Mouse (Mus musculus): ENCODE results near the gene Ccl11. TPM values are rescaled to one million over a fixed set of nuclear protein-coding genes. Genes with fewer than 3 reads are reported as not detected.

Gene Ccl11
- polyA plus RNA-seq, 1 experiment from 2014 or later = not detected

DNA sequence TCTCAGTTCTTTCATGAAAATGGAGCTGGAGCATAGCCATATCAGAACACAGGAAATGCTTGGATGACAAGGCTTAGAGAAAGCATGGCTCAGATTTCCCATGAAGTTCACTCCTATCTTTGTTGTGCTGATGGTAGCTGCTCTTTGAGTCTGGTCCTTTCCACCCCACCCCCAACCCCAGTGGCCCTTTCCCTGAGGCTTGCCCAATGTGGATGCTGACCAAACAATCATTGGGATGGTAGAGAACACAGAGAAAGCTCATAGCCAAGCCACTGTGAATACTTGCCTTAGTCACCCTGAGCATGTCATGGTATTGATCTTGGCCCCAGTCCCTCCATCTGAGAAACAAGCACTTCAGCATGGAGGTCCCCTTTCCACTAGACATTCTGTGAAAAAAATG lies 25.5 kb upstream of the Ccl11 start:
- no peaks in the 10 kb centered on the region for H3K27me3 ChIP-seq
- H3K27ac ChIP-seq = no peak overlapping the region
- H3K4me3 ChIP-seq (replicated peaks) = no peak overlapping the region
- H3K9me3 ChIP-seq = no peaks in the 10 kb centered on the region
- H3K4me1 ChIP-seq (replicated peaks) = no peaks in the 10 kb centered on the region; the same call in 1 of the 2 replicates
- no peak for ATAC-seq
- H3K36me3 ChIP-seq = no peaks in the 10 kb centered on the region
- no peak overlapping the region for H3K4me2 ChIP-seq (replicated peaks)
- no peak overlapping the region for H3K9ac ChIP-seq (replicated peaks)

DNA sequence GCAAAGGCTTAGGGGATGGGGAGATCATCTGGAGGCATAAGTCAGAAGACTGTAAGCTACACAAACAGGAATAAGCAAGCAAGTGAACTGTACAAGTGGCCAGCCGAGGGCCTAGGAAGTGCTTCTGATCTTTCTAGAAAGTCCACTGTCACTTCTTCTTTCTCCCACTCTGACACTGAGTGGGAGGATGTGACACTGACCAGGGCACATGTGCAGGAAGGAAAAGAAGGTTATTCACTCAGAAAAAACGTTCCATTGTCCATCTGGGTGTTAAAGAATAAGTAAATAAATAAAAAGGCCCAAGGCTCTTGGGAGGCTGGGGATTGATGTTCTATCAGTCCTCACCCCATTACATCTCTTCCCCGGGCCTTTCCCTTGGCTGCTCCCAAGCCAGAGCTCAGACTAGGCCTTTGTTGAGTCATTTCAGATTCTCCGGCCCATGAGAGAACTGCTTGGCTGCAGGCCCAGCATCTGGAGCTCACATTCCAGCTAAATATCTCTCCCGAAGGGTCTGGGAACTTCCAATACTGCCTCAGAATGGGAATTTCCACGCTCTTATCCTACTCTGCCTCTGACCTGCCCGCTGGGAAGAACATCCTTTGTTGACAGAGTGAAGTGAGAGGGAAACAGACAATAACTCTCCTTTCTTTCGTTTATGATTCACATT lies 24.8 kb upstream of the Ccl11 start:
- 49% methylated on average over 8 of the region's 8 CpGs for WGBS

DNA sequence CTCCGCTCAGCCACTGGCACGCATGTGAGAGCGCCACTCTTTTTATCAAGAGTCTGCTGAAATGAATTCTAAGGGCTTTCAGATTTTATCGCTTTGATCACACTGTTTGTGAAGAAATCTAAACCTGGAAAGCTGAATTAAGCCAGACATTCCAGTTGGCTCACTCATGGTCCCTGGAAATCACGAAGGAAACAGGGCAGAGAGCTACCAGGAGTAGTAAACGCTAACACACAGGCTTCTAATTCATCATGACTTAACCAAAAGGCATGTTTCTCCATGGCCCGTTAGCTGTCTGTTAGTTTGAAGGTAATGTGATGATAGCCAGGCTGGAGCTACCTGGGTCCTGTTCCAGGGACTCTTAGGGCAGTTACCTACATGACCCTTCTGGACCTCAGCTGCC lies 23.2 kb upstream of the Ccl11 start:
- no peaks in the 10 kb centered on the region for H3K27me3 ChIP-seq
- no peaks in the 10 kb centered on the region; the same call in 1 of the 2 replicates for H3K4me1 ChIP-seq (replicated peaks)
- no peak overlapping the region for H3K9ac ChIP-seq (replicated peaks)
- 92% methylated on average over 7 of the region's 7 CpGs for WGBS
- H3K9me3 ChIP-seq = no peaks in the 10 kb centered on the region
- H3K4me3 ChIP-seq (replicated peaks) = no peak overlapping the region
- no peak overlapping the region for H3K4me2 ChIP-seq (replicated peaks)
- H3K36me3 ChIP-seq = no peaks in the 10 kb centered on the region
- ATAC-seq = no peak
- H3K27ac ChIP-seq = no peak overlapping the region

More for the DNA sequence above, 24.8 kb upstream of the Ccl11 start:
- Histone ChIP-seq H3K36me3 (no peaks in the 10 kb centered on the region), H3K9ac (replicated peaks) (no peak overlapping the region), H3K27me3 (no peaks in the 10 kb centered on the region), H3K4me3 (replicated peaks) (no peak overlapping the region), H3K4me2 (replicated peaks) (no peak overlapping the region), H3K9me3 (no peaks in the 10 kb centered on the region), H3K4me1 (replicated peaks) (no peaks in the 10 kb centered on the region; the same call in 1 of the 2 replicates), H3K27ac (no peak overlapping the region)
- no peak for ATAC-seq

DNA sequence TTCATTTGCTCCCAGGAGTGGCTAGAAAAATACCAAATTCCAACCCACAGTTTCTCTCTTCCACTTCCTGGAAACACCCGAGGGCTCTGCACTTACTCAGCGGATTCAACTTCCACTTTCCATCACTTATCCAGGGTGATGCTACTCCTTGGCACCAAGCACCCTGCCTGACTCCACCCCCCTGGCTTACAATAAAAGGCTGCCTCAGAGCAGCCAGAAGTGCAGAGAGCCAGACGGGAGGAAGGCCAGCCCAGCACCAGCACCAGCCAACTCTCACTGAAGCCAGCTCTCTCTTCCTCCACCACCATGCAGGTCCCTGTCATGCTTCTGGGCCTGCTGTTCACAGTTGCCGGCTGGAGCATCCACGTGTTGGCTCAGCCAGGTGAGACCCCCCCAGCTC lies 22.3 kb upstream of the Ccl11 start, which contains the start of gene Ccl2:
Gene Ccl2 (plus strand): TSS at position 216 of the 400 bp plus-strand sequence.
- Histone ChIP-seq H3K27me3 (no peaks in the 10 kb centered on the region), H3K36me3 (no peaks in the 10 kb centered on the region), H3K27ac (no peak within 1 kb of the TSS), H3K9me3 (no peaks in the 10 kb centered on the region), H3K4me3 (replicated peaks) (no peak within 1 kb of the TSS), H3K9ac (replicated peaks) (no peak within 1 kb of the TSS), H3K4me2 (replicated peaks) (no peak within 1 kb of the TSS), H3K4me1 (replicated peaks) (no peaks in the 10 kb centered on the region; the same call in 1 of the 2 replicates)
- WGBS = 42% methylated on average over 5 of the region's 5 CpGs
- no peak for ATAC-seq

DNA sequence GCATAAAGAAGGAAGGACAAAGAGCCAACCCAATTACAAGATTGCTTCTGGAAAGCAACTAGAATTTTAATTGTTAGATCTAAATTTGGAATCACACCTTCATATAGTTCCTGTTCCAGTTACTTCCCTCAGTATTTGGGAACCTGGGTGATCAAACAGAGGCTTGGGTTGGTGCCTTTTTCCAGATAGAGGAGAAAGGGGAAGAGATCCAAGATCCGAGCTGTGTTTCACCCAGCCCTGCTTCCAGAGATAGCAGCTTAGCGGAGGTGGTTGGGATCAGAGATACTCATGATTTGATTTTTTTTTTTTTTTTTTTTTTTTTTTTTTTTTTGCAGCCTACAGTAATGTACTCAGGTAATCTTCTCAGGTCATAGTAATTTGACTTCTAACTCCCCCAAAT lies 21.8 kb upstream of the Ccl11 start:
- WGBS = 85% methylated on average over 2 of the region's 2 CpGs
- H3K27me3 ChIP-seq = no peaks in the 10 kb centered on the region
- H3K27ac ChIP-seq = no peak overlapping the region
- no peak overlapping the region for H3K4me2 ChIP-seq (replicated peaks)
- H3K4me3 ChIP-seq (replicated peaks) = no peak overlapping the region
- H3K36me3 ChIP-seq = no peaks in the 10 kb centered on the region
- ATAC-seq = no peak
- H3K9me3 ChIP-seq = no peaks in the 10 kb centered on the region
- H3K9ac ChIP-seq (replicated peaks) = no peak overlapping the region
- no peaks in the 10 kb centered on the region; the same call in 1 of the 2 replicates for H3K4me1 ChIP-seq (replicated peaks)

DNA sequence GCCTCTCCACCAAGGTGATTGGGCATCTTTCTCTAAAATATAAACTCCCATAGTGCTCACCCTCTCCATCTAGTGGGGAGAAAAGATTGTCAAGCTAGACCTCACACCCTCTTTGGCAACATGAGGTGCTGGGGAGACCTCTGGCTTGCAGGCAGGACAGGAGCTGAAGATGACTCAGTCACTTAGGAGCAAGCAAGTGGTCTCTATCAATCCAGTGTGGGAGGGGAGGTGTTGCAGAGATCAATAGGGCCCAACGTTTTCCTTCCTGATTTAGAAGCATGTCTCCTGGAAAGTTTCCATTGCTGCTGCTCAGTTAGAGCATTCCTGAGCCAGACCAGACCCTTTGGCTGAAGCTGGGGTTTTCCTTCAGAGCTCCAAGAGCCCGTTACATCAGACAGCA lies 19.1 kb upstream of the Ccl11 start, which contains the start of gene Gm17268:
Gene Gm17268 (minus strand): TSS at position 28 of the 400 bp plus-strand sequence.
- Histone ChIP-seq H3K4me2 (replicated peaks) (no peak within 1 kb of the TSS), H3K4me3 (replicated peaks) (no peak within 1 kb of the TSS), H3K27me3 (no peaks in the 10 kb centered on the region), H3K9ac (replicated peaks) (no peak within 1 kb of the TSS), H3K27ac (no peak within 1 kb of the TSS), H3K4me1 (replicated peaks) (no peaks in the 10 kb centered on the region), H3K36me3 (no peaks in the 10 kb centered on the region), H3K9me3 (no peaks in the 10 kb centered on the region)
- 64% methylated on average over 2 of the region's 2 CpGs for WGBS
- no peak for ATAC-seq

DNA sequence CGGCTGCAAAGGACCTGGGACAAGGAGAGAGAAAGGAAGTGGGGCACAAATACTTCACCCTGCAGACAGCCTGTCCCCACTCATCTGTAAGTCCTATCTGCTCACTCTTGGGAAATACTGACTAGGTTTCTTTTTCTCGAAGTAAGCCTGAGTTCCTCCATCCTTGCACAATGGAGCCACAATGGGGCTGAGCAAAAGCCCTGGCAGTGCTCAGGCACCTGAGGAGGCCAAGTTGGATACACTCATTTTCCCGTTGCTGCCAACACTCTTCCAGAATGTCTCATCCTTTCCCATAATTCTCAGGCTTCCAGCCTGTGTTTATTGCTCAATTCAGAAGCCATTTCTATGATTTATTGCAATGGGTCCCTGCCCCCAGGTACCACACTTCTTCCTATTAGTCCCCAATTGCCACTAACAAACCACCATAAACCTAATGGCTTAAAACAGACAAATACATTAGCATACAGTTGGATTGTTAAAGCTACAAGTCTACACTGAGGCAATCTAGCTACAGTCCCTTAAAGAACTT lies 18.4 kb upstream of the Ccl11 start:
- no peak overlapping the region for H3K4me3 ChIP-seq (replicated peaks)
- H3K36me3 ChIP-seq = no peaks in the 10 kb centered on the region
- H3K9ac ChIP-seq (replicated peaks) = no peak overlapping the region
- no peaks in the 10 kb centered on the region for H3K9me3 ChIP-seq
- no peak overlapping the region for H3K4me2 ChIP-seq (replicated peaks)
- no peaks in the 10 kb centered on the region for H3K4me1 ChIP-seq (replicated peaks)
- 81% methylated on average over 3 of the region's 3 CpGs for WGBS
- no peaks in the 10 kb centered on the region for H3K27me3 ChIP-seq
- no peak for ATAC-seq
- H3K27ac ChIP-seq = no peak overlapping the region

DNA sequence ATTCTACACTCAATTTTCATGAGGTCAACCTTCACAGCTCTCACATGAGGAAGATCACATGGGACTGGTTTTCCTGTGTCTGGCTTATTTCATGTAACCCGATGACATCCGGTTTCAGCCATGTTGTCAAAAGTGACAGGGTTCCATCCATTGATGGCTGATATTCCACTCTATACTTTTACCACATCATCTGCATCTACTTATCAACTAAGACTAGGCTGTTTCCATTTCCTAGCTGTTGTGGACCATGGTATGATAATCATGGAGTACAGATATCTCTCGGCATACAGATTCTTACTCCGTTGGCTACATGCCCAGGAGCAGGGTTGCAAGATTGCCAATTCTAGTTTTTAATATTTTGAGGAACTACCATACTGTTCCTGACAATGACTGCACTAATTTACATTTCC lies 15.9 kb upstream of the Ccl11 start:
- no peak overlapping the region for H3K27ac ChIP-seq
- WGBS = 93% methylated on average over 4 of the region's 4 CpGs
- H3K4me2 ChIP-seq (replicated peaks) = no peak overlapping the region
- no peak overlapping the region for H3K4me3 ChIP-seq (replicated peaks)
- no peaks in the 10 kb centered on the region for H3K36me3 ChIP-seq
- H3K9ac ChIP-seq (replicated peaks) = no peak overlapping the region
- H3K9me3 ChIP-seq = no peaks in the 10 kb centered on the region
- H3K27me3 ChIP-seq = no peaks in the 10 kb centered on the region
- ATAC-seq = no peak
- no peaks in the 10 kb centered on the region for H3K4me1 ChIP-seq (replicated peaks)

DNA sequence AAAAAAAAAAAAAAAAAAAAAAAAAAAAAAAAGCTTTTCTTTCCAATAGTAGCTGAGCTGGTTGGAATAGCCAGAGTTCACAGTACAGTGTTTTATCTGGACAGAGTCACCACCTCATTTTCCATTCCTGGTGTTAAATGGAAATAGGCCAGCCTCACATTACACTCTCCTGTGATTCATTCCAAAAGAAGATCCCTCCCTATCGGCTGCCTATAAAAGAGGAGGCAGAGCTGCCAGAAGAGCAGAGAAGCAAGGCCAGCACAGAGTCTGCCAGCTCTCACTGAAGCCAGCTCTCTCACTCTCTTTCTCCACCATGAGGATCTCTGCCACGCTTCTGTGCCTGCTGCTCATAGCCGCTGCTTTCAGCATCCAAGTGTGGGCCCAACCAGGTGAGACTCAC lies 12.2 kb upstream of the Ccl11 start, which contains the start of gene Ccl7:
Gene Ccl7 (plus strand): TSS at position 242 of the 400 bp plus-strand sequence.
- H3K4me3 ChIP-seq (replicated peaks) = no peak within 1 kb of the TSS

DNA sequence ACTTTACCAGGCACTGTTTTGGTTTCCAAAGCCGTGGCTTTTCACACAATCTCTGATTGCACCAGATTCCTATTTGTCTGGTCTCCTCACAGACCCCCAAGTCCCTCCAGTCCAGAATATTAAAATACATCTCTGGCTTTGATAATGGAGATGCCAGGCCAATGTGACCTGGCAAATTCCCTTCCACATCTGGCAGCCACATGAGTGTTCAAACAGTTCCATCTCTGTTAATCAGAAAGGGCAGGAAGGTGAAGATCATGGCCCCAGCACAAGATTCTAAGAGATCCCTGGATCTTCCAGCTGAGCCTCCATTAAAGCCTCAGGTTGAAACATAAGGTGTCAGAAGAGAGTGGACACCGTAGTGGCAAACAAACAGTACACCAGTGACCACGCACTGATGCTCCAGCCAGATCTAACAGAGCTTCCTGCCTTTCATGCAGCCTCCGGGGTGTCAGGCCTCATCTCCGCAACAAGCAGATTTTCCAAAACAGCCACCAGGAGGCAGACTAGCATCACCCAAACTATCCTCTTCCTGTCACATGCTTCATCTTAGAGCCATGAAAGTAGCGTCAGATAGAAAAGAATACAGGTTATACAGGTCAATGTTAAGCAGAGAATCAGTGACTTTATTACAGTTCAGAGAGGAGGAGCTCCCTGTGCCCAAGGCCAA lies 9.7 kb upstream of the Ccl11 start:
- no peak overlapping the region for H3K4me3 ChIP-seq (replicated peaks)
- H3K27ac ChIP-seq = no peak overlapping the region
- no peaks in the 10 kb centered on the region for H3K4me1 ChIP-seq (replicated peaks)
- 48% methylated on average over 6 of the region's 6 CpGs for WGBS
- no peaks in the 10 kb centered on the region for H3K36me3 ChIP-seq
- H3K27me3 ChIP-seq = no peaks in the 10 kb centered on the region
- H3K9ac ChIP-seq (replicated peaks) = no peak overlapping the region
- ATAC-seq = no peak
- H3K4me2 ChIP-seq (replicated peaks) = no peak overlapping the region
- H3K9me3 ChIP-seq = no peaks in the 10 kb centered on the region

More for the DNA sequence above, 12.2 kb upstream of the Ccl11 start, which contains the start of gene Ccl7:
- no peaks in the 10 kb centered on the region for H3K36me3 ChIP-seq
- 75% methylated on average over 3 of the region's 3 CpGs for WGBS
- no peak within 1 kb of the TSS for H3K9ac ChIP-seq (replicated peaks)
- H3K4me2 ChIP-seq (replicated peaks) = no peak within 1 kb of the TSS
- no peaks in the 10 kb centered on the region for H3K9me3 ChIP-seq
- H3K4me1 ChIP-seq (replicated peaks) = no peaks in the 10 kb centered on the region
- no peaks in the 10 kb centered on the region for H3K27me3 ChIP-seq
- no peak within 1 kb of the TSS for H3K27ac ChIP-seq
- ATAC-seq = no peak

DNA sequence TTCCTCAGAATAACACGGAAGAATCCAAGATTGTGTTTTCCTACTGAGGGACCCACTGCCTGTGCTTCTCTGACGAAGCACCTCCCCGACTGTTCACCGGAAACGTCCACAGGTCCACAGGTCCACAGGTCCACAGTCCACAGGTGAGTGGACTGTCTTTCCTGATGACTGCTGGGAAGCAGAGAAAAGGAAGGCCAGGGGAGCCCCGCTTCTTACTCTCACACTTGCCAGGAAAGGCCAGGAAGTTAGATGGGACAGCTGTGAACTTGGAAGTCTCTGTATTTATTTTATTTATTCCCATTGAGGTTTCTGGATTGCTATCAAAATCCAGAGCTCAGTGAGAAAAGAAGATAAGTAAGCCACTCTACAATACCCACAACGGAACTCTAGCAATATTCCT lies 3.8 kb upstream of the Ccl11 start:
- Histone ChIP-seq H3K4me1 (replicated peaks) (no peaks in the 10 kb centered on the region), H3K27me3 (no peaks in the 10 kb centered on the region), H3K4me3 (replicated peaks) (no peak overlapping the region), H3K9ac (replicated peaks) (no peak overlapping the region), H3K4me2 (replicated peaks) (no peak overlapping the region), H3K27ac (no peak overlapping the region), H3K9me3 (no peaks in the 10 kb centered on the region), H3K36me3 (no peaks in the 10 kb centered on the region)
- no peak for ATAC-seq
- 92% methylated on average over 7 of the region's 7 CpGs for WGBS

DNA sequence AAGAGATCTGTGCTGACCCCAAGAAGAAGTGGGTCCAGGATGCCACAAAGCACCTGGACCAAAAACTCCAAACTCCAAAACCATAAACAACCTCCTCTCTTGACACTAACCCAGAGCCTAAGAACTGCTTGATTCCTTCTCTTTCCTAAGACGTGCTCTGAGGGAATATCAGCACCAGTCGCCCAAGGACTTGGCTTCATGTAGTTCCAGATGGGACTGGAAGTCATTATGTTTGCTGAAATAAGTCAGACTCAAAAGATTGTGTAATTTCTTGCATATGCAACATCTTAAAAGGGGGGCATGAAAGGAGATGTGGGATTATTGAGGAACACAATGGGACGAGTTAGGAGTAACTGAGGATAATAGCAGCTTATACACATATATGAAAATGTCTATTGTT lies 4.6 kb downstream of the Ccl11 start:
- Histone ChIP-seq H3K27ac (no peak overlapping the region), H3K9ac (replicated peaks) (no peak overlapping the region), H3K4me2 (replicated peaks) (no peak overlapping the region), H3K27me3 (no peaks in the 10 kb centered on the region), H3K9me3 (no peaks in the 10 kb centered on the region), H3K36me3 (no peaks in the 10 kb centered on the region), H3K4me3 (replicated peaks) (no peak overlapping the region), H3K4me1 (replicated peaks) (no peaks in the 10 kb centered on the region)
- ATAC-seq = no peak
- 85% methylated on average over 3 of the region's 3 CpGs for WGBS
